Mouse (Mus musculus): ENCODE results near the gene Peli1. TPM values are rescaled to one million over a fixed set of nuclear protein-coding genes. Genes with fewer than 3 reads are reported as not detected.
"Not testable (repeated sequence)": the region's sequence is repeated elsewhere in the genome, so short reads cannot be mapped to it uniquely, and the experiment has no call there.

Gene Peli1
- total RNA-seq, 2 experiments from 2014 or later: 52.5 to 52.8 TPM

DNA sequence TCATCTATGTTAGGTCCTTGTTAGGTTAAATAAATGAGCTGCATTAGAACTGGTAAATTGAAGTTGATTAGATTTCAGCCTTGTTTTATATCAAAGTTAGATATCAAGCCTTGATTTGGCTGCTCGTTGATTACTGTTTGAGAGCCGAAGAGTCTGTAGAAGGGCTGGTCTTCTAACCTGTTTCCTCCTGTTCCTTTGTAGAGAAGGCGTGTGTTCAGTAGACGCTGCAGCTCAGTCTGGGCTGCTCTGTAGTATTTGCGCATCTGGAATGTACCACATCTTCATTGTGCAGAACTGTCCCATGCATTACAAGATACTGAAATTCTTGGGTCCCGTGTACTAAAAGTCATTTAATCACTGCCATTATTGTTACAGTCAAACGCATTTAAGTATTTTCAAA, 50.2 kb downstream of the Peli1 start:
- DNase-seq (ENCODE audit: extremely low spot score in 1 of 2, low spot score in 1 of 2): no peak

DNA sequence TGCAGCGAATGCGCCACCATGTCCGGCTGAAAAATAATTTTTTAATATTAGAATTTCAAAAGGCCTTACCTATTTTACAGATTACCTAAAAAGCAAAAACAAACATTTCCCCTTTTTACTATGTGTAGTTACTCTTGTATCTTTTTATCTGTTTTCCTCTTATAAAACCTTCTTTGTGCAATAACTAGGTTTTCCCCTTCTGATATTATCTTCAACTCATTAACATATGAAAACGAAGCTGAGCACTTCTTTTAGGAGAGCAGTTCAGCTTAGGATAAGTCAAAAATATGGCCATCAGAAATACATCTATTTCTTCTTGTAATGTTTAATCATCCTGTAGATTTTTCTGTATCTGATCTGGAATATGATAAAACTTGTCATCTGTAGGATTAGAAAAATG, 50.7 kb downstream of the Peli1 start:
- no peak for DNase-seq (ENCODE audit: extremely low spot score in 1 of 2, low spot score in 1 of 2)

DNA sequence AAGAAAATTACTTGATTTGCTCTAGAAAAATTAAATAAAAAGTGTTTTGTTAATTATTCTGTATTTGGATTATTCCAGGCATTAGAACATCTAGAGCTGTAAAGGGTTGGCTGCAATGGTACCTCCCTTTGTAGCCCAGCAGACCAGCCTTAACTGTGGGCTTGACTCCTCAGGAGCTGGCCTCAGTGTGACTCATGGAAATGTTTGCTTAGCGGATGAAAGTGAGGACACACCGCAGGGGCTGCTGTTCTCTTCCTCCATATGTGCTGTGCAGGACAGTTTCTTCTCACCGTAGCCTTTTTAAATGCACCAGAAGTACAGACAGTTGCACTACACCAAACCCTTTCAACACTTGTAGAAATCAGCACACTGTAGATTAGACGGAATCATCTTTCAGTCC, 58.4 kb downstream of the Peli1 start:
- no peak for DNase-seq (ENCODE audit: extremely low spot score in 1 of 2, low spot score in 1 of 2)

DNA sequence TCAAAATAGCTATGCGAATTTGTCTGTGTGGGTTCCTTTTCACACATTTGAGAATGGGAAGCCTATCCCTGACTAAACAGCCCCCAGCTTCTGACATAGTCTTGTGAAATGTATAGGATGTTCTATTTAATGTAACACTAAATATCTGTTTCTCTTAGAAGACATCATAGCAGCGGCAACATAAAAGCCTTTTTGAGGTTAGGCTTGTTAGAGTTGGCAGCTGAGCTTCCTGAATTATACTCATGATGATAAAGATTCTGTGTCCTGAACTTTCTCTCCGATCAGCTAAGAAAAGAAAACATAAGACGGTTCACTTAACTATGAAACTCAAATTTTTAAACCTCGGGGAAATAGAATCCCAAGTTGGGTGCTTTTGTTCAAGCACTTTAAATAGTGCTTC, 59.2 kb downstream of the Peli1 start:
- DNase-seq (ENCODE audit: extremely low spot score in 1 of 2, low spot score in 1 of 2): no peak

DNA sequence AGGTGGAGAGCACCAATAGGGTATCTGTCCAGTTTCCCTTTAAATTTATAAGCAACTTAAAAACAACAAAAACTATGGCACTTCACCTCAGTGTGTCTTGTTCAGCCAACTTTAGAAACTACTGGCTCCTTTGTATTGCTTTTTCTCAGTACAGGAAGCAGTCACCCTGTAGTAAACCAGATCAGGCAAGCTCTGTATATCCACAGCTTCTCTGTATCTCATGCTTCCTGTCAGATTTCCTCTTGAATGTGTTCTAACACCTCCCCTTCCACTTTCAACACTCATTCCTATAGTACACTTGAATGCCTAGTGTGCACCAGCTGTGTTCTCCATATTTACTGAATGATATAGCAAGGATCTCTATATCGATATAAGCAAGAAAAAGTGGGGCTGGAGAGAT, 60.6 kb downstream of the Peli1 start:
- DNase-seq (ENCODE audit: extremely low spot score in 1 of 2, low spot score in 1 of 2): no peak

DNA sequence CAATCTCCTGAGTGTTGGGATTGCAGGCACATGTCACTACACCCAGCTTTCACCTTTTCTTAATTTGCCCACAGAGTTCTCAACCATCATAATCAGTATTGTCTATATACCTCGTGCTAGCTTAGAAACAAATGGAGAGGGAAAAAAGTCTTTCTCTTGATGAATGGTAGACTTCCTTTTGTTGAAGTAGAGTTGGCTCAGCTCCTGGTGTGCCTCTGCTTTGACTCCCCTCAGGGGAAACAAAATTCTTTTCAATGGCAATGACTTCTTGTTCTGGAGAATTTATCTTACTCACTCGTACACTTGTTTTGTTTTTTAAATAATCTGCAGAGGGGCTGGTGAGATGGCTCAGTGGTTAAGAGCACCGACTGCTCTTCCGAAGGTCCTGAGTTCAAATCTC, 62.0 kb downstream of the Peli1 start:
- DNase-seq (ENCODE audit: extremely low spot score in 1 of 2, low spot score in 1 of 2): no peak

DNA sequence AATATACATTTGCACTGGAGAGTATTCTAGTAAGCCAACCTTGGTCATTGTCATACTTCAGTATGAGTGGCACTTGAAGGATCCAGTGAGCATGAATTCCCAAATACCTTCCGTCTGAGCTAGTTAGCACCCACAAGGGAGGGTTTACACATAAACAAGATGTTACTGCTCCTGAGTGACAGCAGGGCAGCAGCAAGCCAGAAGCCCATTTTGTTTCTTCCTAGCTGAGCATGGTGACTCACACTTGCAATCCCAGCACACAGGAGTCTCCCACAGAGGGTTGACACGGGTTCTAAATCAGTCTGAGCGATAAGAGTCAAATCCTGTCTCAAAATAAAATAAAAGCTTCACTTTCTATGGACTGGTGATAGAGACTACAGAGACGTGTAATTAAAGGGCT, 66.5 kb downstream of the Peli1 start:
- no peak for DNase-seq (ENCODE audit: extremely low spot score in 1 of 2, low spot score in 1 of 2)

DNA sequence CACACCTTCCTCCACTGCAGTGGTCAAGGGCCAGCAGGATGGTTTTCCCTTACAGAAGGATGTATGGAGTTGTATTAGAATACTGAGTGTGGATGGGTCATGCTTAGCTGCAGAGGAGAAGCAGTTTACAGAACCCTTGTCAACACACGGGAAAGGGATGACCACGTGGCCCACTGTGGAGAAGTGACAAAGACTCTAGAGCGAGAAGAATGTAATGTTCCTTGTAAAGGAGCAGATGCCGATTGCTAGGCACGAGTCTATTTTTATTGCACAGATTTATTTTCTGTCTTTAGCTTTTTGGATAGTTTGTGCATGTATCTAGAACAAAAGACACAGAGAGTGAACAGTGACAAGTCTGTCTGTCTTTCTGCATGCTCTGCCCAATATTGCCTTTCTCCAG, 71.0 kb downstream of the Peli1 start:
- DNase-seq (ENCODE audit: extremely low spot score in 1 of 2, low spot score in 1 of 2): no peak

DNA sequence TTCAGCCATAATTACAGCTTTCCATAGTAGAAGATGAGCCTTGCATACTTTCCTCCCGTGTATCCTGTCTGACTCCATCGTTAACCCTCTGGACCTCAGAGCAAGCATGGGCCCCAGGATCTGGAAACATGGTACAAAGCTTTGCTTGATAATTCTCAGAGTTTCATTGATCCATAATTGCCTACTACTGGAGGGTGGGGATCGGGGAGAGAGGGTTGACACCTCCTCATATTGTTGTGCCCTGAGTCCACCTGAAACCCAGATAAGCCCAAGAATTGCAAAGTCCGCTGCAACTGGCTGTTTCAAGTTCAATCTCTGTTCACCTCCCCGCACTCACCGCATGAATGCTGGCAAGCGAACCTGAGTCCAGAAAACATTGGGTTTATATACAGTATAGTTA, 72.1 kb downstream of the Peli1 start:
- no peak for DNase-seq (ENCODE audit: extremely low spot score in 1 of 2, low spot score in 1 of 2)

DNA sequence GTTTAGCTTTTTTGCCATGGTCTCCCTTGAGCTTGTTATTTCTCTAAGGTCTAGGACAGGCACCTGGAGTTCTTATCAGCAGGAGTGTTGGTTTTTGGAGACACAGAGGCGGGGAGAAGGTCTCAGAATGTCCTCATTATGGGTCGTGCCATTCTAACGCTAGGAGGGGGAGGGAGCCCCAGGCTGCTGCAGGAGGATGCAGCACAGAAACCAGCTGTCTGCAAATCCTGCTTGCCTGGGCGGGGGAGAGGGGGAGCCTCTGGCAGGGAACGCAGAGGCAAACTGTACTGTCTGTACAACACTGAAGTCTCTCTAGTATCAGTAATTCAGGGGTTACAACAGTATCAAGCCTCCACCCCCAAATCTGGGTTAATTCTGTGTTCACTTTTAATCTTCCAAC, 72.6 kb downstream of the Peli1 start:
- no peak for DNase-seq (ENCODE audit: extremely low spot score in 1 of 2, low spot score in 1 of 2)

DNA sequence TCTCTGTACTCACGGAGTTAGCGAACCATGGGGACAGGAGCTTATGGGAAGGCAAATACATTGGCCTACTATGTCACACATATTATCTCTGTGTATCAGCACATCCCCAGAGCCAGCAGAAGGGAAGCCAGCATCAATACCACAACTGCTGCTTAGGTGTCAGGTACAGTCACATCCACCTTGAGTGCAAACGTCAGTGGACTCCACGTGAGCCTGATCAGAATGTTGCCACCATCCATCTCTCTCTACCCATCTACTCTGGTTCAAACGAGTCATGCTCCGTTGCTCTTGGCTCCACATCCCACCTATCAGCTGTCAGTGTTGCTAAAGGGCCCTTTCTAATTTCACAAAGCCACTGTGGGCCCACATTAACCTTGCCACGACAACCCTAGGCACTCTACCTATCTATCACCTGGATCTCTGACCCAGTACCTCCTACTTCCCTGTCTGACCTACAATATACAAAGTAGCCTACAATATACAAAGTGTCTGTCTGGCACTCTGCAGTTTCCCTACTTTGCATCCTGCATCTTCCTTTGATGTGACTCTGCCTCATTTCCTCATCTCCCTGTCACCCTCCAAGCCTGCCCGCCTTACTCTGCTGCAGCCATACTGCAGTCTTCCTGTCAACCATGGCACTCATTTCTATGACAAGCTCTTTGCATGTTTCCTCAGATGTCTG, 73.4 kb downstream of the Peli1 start:
- no peak for DNase-seq (ENCODE audit: extremely low spot score in 1 of 2, low spot score in 1 of 2)

DNA sequence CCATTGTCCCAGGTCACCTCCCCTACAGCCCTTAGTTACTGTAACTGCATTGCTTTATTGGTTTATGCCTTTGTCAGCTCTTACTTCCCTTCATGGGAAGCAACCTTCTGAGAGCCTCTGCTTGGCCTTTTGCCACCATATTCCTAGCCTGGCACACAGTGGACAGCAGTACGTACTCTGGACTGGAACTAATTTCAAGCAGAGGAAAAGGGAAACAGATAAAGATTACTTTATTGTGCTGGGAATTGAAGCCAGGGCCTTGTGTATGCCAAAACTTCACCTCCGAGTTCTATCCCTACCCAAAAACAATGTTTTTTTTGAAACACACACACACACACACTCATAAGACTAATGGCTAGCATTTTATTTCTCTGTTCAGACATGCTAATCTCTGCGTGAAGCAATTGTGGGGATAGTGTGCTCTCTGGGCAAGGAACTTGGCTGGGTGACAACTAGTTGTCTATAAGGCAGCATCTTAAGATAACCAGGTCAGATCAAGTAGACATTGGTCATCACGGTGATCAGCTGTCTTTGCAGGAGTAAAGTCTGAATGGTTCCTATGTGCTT, 74.0 kb downstream of the Peli1 start:
- DNase-seq (ENCODE audit: extremely low spot score in 1 of 2, low spot score in 1 of 2): no peak

DNA sequence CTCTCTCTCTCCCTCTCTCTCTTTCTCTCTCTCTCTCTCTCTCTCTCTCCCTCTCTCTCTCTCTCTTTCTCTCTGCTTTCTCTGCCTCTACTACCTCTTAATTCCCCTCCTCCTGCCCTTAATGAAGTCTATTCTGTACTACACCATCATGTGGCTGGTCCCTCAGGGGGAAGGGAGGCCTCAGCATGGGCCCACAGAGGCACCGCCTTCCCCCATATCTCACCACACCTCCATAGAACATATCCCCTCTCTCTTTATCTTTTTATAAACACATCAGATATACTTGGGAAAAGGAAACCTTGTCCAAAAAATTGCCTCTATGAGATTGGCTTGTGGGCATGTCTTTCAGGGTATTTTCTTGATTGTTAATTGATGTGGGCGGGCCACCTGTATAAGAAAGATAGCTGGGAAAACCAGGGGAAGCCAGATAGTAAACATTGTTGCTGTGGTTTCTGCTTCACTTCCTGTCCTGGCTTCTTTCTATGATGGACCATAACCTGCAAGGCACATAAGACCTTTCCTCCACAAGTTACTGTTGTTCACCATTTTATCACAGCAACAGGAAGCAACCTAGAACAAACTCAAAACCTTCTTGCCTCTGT, 75.5 kb downstream of the Peli1 start:
- no peak for DNase-seq (ENCODE audit: extremely low spot score in 1 of 2, low spot score in 1 of 2)

DNA sequence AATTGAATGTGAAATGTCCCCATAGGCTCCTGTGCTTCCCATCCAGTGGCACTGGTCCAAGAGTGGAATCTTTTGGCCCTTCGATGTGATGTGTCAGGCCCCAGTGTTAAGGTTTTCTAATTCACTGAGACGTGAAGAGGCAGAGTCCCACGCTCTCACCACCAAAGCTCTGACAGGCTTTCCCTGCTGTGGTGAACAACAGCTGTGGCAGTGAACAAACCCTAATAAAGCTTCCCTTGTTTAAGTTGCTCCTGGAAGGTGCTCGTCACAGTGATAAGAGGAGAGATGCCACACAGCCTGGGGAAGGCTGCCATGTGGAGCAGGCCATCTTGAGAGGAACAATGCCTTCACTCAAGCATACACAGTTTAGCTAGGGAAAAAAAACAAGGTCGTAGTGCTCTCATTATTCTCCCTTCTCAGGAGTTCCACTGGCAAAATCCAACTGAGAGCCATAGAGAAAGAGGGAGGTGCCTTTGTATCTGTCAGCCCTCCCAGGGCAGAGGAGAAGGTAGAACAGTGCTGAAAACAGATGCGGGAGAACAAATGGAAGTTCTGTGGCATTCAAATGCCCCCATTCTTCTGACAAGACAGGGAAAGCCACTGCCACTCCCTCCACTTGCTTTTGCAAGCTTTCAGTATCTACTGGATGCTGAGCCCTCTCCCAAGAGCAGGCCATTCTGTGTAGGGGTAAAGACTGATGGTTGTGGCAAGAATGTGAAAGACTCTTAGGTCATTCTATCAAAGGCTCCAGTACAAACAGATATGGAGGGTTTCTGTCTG, 77.9 kb downstream of the Peli1 start:
- no peak for DNase-seq (ENCODE audit: extremely low spot score in 1 of 2, low spot score in 1 of 2)

DNA sequence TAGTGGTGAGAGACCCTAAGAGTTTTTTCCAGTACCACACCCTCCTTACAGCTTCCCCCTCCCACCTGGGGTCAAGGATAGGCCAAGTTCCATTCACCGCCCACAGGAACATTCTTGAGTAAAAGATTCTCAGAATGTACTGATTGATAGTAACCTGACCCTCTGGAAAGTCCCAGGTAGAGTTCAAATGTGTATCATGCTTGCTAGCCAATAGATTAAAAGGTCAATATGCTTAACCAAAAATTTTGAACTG, 78.4 kb downstream of the Peli1 start:
- DNase-seq (ENCODE audit: extremely low spot score in 1 of 2, low spot score in 1 of 2): not testable (repeated sequence)

DNA sequence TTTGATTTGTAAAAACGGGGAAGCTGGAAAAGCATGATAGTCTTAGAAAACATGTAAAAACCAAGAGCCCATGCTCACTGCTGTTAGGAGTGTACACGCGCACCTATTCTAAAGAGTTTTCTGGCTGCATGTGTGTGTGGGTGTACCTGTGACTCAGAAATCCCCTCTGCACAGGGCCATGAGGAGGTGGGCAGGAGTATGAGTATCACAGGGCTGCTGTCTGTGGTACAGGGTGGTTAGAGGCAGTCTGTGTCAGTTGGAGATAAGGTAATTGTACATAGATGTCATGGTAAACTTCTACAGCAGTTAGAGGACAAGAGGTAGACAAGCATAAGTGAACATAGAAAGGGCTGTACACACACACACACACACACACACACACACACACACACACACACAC, 81.2 kb downstream of the Peli1 start:
- DNase-seq (ENCODE audit: extremely low spot score in 1 of 2, low spot score in 1 of 2): no peak

DNA sequence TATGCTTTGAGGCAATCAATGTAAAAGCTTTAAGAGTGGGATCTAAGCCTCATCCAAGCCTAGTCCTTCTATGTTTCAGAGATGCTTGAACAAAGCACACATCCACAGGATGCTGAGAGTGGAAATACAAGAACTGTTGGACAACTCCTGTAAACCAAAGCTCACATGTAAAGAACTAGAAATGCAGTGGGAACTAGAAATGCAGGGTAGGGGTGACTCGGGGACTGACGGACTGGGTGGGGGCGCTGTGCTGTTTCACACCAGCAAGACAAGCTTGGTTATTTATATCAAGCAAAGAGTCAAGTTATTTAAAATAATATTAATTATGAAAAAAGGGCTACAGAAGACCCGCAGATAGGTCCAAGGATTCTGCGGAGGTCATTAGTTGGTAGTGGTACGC, 82.8 kb downstream of the Peli1 start:
- no peak for DNase-seq (ENCODE audit: extremely low spot score in 1 of 2, low spot score in 1 of 2)

DNA sequence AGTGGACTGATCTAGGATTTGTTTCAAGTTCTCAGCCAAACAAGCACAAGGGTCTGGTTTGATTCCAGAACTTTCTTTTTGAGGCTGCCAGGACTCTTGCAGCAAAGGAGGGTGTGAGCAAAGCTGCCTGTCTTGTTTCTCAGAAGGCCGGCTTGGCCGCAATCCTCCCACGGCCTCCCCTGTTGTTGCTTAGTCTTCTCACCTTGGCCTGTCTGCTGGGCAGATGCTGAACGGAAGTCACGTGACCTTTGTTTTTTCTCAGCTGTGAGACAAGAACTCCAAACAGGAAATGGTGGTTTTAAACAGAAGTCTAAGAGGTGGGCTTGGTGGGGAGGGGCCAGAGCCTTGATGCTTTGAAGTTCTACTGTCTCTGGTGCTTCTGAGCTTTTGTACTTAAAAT, 83.3 kb downstream of the Peli1 start:
- no peak for DNase-seq (ENCODE audit: extremely low spot score in 1 of 2, low spot score in 1 of 2)

DNA sequence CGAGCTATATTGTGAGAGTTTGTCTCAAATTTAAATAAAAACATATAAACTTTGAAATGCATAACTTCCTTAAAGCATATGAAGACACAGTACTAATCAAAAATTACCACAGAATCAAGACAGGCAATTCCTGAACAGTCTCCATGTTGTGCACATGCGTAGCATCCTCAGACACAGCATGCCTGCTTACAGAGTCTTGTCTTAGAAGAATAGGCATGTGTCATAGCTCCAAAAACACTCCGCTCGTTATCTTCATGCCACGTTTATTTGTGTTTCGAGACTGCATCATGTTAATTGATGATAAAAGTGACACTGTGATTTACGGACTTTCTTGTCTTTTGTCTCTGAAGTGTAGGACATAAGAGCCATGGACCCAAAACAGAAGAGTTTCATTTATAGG, 84.0 kb downstream of the Peli1 start:
- no peak for DNase-seq (ENCODE audit: extremely low spot score in 1 of 2, low spot score in 1 of 2)

DNA sequence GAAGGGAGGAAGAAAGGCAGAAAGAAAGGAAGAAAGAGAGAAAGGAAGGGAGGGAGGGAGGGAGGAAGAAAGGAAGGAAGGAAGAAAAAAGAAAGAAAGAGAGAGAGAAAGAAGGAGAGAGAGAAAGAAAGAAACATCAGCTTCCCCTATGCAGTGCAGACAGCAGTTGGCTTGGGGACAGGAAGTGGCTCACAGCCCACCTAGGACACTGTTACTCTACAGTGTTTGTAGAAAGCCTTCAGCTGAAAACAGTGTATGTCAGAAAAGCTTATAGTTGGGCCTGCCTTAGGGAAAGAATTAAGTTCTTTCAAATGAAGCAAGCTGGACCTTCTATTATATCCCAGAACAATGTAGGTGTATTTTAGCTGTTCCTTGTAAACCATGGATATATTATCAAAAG, 85.4 kb downstream of the Peli1 start:
- DNase-seq (ENCODE audit: extremely low spot score in 1 of 2, low spot score in 1 of 2): no peak

DNA sequence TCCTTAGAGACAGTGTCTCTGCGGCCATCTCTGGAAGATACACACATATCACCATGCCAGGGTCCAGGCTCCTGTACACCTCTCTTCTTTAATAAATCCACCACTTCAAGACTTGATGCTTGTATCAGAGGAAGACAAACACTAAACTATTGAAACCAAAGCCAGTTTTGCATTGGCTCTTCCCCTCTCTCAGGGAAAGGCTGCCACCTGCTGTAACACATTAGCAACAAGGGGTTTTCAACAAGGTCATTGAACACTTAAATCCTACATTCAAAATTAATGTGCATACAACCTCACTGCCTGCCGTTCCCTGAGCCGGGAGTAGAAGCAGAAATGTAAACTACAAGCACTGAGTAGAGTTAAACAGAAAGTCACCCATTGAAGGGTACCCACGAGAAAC, 87.3 kb downstream of the Peli1 start:
- peak in 1 of 2 experiments; percentile 54 for DNase-seq (ENCODE audit: extremely low spot score in 1 of 2, low spot score in 1 of 2)
